Mouse (Mus musculus): ENCODE results near the gene Nfib. TPM values are rescaled to one million over a fixed set of nuclear protein-coding genes. Genes with fewer than 3 reads are reported as not detected.

Gene Nfib
- polyA plus RNA-seq, 1 experiment from 2014 or later = 149 TPM

GRCm38 (mm10) chr4:82283536-82283935 lies 422.0 kb downstream of the Nfib start:
- Histone ChIP-seq H3K4me3 (ENCODE audit: low read depth, low read length) (no peak overlapping the region), H3K36me3 (ENCODE audit: insufficient read depth) (0 out of 2 replicates have a peak, but pooled peaks cover 2% of the 10 kb centered on the region), H3K9me3 (ENCODE audit: low read depth, low read length) (no peaks in the 10 kb centered on the region), H3K27me3 (ENCODE audit: insufficient read depth, low read length) (no peaks in the 10 kb centered on the region), H3K9ac (no peak overlapping the region), H3K4me2 (no peak overlapping the region), H3K4me1 (ENCODE audit: insufficient read depth) (no peaks in the 10 kb centered on the region), H3K27ac (ENCODE audit: low read depth) (peak overlapping the region; percentile 69)
- DNase-seq = peak; percentile 56
- no peak for TF ChIP-seq CTCF (IDR thresholded peaks at IDR 0.05; ENCODE audit: low read depth)
- WGBS = 70% methylated on average over 6 of the region's 6 CpGs
- peak; percentile 82 for ATAC-seq (ENCODE audit: insufficient read depth)

GRCm38 (mm10) chr4:82275996-82276395 lies 429.6 kb downstream of the Nfib start:
- Histone ChIP-seq H3K27me3 (ENCODE audit: insufficient read depth, low read length) (no peaks in the 10 kb centered on the region), H3K4me1 (ENCODE audit: insufficient read depth) (peaks cover 10% of the 10 kb centered on the region), H3K4me3 (ENCODE audit: low read depth, low read length) (no peak overlapping the region), H3K9ac (no peak overlapping the region), H3K9me3 (ENCODE audit: low read depth, low read length) (no peaks in the 10 kb centered on the region), H3K4me2 (no peak overlapping the region), H3K27ac (ENCODE audit: low read depth) (peak overlapping the region; percentile 78), H3K36me3 (ENCODE audit: insufficient read depth) (no peaks in the 10 kb centered on the region)
- peak; percentile 44 for DNase-seq
- ATAC-seq (ENCODE audit: insufficient read depth) = no peak
- TF ChIP-seq CTCF (IDR thresholded peaks at IDR 0.05; ENCODE audit: low read depth) = no peak
- 32% methylated on average over 2 of the region's 2 CpGs for WGBS

- 53% methylated on average over 4 of the region's 4 CpGs for WGBS
- no peaks in the 10 kb centered on the region for H3K27me3 ChIP-seq (ENCODE audit: insufficient read depth, low read length)
- peaks cover 10% of the 10 kb centered on the region for H3K4me1 ChIP-seq (ENCODE audit: insufficient read depth)
- no peak for TF ChIP-seq CTCF (IDR thresholded peaks at IDR 0.05; ENCODE audit: low read depth)
- DNase-seq (peak; percentile 91), ATAC-seq (ENCODE audit: insufficient read depth) (peak; percentile 85)
- H3K9ac ChIP-seq = no peak overlapping the region
- H3K27ac ChIP-seq (ENCODE audit: low read depth) = peak overlapping the region; percentile 80
- no peak overlapping the region for H3K4me2 ChIP-seq
- H3K4me3 ChIP-seq (ENCODE audit: low read depth, low read length) = no peak overlapping the region
- no peaks in the 10 kb centered on the region for H3K9me3 ChIP-seq (ENCODE audit: low read depth, low read length)
- no peaks in the 10 kb centered on the region for H3K36me3 ChIP-seq (ENCODE audit: insufficient read depth)
These were observed 432.3 kb downstream of the Nfib start for GRCm38 (mm10) chr4:82273049-82273754.

- H3K4me3 ChIP-seq (ENCODE audit: low read depth, low read length) = no peak overlapping the region
- ATAC-seq (ENCODE audit: insufficient read depth) = peak; percentile 11; the same call in 1 of the 2 replicates
- H3K9me3 ChIP-seq (ENCODE audit: low read depth, low read length) = no peaks in the 10 kb centered on the region
- H3K4me1 ChIP-seq (ENCODE audit: insufficient read depth) = peaks cover 10% of the 10 kb centered on the region
- 34% methylated on average over 4 of the region's 4 CpGs for WGBS
- H3K27ac ChIP-seq (ENCODE audit: low read depth) = peak overlapping the region; percentile 80
- no peak for TF ChIP-seq CTCF (IDR thresholded peaks at IDR 0.05; ENCODE audit: low read depth)
- DNase-seq = peak; percentile 73
- no peak overlapping the region for H3K9ac ChIP-seq
- no peak overlapping the region for H3K4me2 ChIP-seq
- H3K27me3 ChIP-seq (ENCODE audit: insufficient read depth, low read length) = no peaks in the 10 kb centered on the region
- no peaks in the 10 kb centered on the region for H3K36me3 ChIP-seq (ENCODE audit: insufficient read depth)
These were observed 433.5 kb downstream of the Nfib start for GRCm38 (mm10) chr4:82272099-82272498.

GRCm38 (mm10) chr4:82271547-82271946 lies 434.0 kb downstream of the Nfib start:
- H3K4me2 ChIP-seq = no peak overlapping the region
- no peaks in the 10 kb centered on the region for H3K9me3 ChIP-seq (ENCODE audit: low read depth, low read length)
- peak overlapping the region; percentile 78 for H3K27ac ChIP-seq (ENCODE audit: low read depth)
- DNase-seq (peak; percentile 59), ATAC-seq (ENCODE audit: insufficient read depth) (peak; percentile 52; the same call in 1 of the 2 replicates)
- no peaks in the 10 kb centered on the region for H3K36me3 ChIP-seq (ENCODE audit: insufficient read depth)
- H3K4me3 ChIP-seq (ENCODE audit: low read depth, low read length) = no peak overlapping the region
- 0 out of 2 replicates have a peak, but pooled peaks have one; percentile 27 for TF ChIP-seq CTCF (IDR thresholded peaks at IDR 0.05; ENCODE audit: low read depth)
- no peaks in the 10 kb centered on the region for H3K27me3 ChIP-seq (ENCODE audit: insufficient read depth, low read length)
- no peak overlapping the region for H3K9ac ChIP-seq
- peaks cover 10% of the 10 kb centered on the region for H3K4me1 ChIP-seq (ENCODE audit: insufficient read depth)
- 44% methylated on average over 3 of the region's 3 CpGs for WGBS

- 50% methylated on average over 14 of the region's 14 CpGs for WGBS
- Histone ChIP-seq H3K4me3 (ENCODE audit: low read depth, low read length) (no peak overlapping the region), H3K27ac (ENCODE audit: low read depth) (no peak overlapping the region; the same call in 1 of the 2 replicates), H3K4me2 (no peak overlapping the region), H3K9ac (no peak overlapping the region), H3K36me3 (ENCODE audit: insufficient read depth) (no peaks in the 10 kb centered on the region), H3K27me3 (ENCODE audit: insufficient read depth, low read length) (no peaks in the 10 kb centered on the region), H3K9me3 (ENCODE audit: low read depth, low read length) (no peaks in the 10 kb centered on the region), H3K4me1 (ENCODE audit: insufficient read depth) (peaks cover 10% of the 10 kb centered on the region)
- ATAC-seq (ENCODE audit: insufficient read depth) (no peak), DNase-seq (no peak)
- TF ChIP-seq CTCF (IDR thresholded peaks at IDR 0.05; ENCODE audit: low read depth) = no peak
These were observed 437.4 kb downstream of the Nfib start for GRCm38 (mm10) chr4:82267832-82268778.
